Mouse (Mus musculus) heart, postnatal 25 days (tissue): ENCODE measurements around the gene Acot7. TPM values are rescaled to one million over a fixed set of nuclear protein-coding genes. Genes with fewer than 3 reads are reported as not detected.

Experiments used
- DNase-seq: peaks from one replicate; pipeline ENCODE4 v3.0.0; 2022; ENCODE audit warnings: low spot score
- intact Hi-C: fragments of 180-260 bp; cut with DNase I; formaldehyde crosslinking; loops from one replicate; pipeline ENCODE4 v1.15.1; 2025
- total RNA-seq, 2 experiments: library from RNA; stranded (reverse); gene quantifications; 2 replicates each; pipeline ENCODE4 v1.2.3; 2021

Acot7 gene
- total RNA-seq, 2 experiments from 2014 or later = 53.4 to 58.8 TPM

DNA sequence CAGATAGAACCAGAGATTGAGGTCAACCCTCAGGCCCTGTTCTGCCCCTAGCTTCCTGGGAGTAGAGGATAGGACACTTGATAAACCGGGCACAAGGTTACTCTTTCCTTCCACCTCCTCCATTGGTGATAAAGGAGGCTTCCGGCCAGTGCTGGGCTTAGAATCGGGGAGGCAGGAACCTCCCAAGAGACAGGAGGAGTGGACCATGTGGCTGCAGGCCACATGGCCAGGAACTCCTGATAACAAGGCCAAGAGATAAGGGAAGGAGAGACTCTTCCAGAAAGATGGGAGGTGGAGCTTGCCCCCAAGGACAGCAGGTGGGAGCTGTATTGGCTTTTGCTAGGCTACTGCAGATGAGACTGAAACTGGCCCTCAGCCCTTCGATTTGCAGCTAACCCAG is 27.4 kb upstream of the Acot7 start:
- intact Hi-C loops = no loop called here

DNA sequence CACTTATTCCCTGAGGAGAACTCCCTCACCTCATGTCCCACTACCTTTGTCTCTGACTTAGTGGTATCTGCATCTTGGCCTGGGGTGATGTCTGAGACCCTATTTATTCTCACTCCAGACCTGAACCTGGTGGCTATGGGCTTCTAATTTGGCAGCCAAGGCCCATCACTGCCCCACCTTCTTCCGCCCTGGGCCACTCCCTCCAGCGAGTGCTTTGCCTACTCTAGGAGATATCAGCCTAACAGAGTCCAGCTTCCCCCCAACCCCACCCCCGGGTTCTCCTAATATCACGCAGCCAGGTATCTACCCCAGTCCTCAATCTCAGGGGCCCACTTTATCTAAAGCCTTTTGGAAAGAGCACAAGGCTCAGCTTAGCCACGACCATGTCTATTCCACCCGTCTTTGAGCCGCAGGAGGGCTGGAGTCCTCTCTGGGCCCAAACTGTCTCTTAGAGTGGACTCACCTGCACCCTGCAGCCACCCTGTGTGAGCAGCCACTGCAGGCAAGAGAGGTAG is 26.4 kb upstream of the Acot7 start:
- DNase-seq = no peak
- intact Hi-C loops = no loop called here

More for the DNA sequence above, 27.4 kb upstream of the Acot7 start:
- DNase-seq = no peak

DNA sequence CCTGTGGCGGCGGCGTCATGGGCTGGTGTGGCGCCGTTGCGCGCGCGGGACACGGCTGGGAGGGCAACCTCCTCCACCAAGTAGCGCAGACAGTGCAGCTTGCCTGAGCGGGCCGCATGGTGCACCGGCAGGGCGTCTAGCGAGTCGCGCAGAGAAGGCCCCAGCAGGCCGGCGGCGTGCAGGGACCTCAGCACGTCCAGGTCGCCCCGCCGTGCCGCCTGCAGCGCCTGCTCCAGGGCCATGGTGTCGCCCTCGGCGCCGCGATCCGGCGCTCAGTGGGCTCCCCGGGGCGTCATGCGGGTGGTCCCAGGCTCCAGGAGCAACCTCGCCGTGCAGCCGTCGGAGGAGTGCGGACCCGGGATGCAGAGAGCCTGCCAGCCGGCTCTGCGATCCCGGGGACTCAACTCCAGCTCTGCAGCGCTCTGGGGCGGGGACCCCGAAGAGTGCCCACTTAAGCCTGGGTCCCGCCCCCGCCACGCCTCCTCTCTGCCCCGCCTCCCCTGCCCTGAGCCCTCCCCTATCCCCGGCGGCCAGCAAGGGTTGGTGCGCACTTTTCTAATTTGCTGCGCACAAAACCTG is 25.9 kb upstream of the Acot7 start, which contains the start of gene Espn:
TSS of gene Espn (minus strand) at position 406 of the 579 bp plus-strand sequence.
- no peak for DNase-seq
- intact Hi-C loops = no loop called here

- peak; percentile 59 for DNase-seq
- intact Hi-C loops = no loop called here
Measured at GRCm38 (mm10) chr4:152153771-152154177, 24.2 kb upstream of the Acot7 start.

- no peak for DNase-seq
- intact Hi-C loops = loop anchor here (5.0 kb wide), 1 partner anchor 282 kb away; no protein-coding TSS in a partner anchor
Measured at GRCm38 (mm10) chr4:152155019-152155418, 22.9 kb upstream of the Acot7 start.

DNA sequence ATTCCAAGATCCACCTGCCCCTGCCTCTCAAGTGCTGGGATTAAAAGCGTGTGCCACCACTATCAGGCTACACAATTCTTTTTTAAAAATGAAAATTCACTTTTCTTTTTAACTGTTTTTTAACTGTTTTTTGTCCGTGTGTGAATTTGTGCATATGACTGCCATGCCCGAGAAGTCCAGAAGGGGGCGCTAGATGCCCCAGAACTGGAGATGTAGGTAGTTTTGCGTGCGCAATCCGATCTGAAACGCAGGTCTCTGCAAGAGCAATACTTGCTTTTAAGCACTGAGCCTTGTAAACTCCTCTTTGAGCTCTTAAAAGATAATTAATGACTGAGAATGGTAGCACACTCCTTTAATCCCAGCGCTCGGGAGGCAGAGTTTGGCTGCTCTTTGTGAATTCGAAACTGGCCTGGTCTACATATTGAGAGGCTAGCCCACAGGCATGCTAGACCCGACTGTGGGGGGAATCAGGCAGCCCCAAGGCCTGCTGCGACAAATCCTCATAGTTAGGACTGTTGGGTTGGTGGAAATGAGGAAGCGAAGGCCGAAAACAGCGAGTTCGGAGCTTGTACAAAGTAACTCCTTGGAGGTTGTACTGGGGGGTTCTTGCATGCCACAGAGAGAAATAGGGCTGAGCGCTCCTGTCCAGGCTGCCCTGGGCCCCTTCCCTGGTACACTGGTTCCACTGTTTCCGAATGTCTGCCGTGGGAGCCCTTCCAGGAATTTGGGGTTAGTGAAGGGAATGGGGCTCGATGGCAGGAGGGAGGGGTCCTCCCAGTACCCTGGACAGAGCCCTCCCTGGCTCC is 20.0 kb upstream of the Acot7 start:
- DNase-seq = no peak
- intact Hi-C loops = loop anchor here (5.0 kb wide), 1 partner anchor 279 kb away; no protein-coding TSS in a partner anchor

GRCm38 (mm10) chr4:152158585-152159284 is 19.2 kb upstream of the Acot7 start, which contains the start of gene Hes2:
Gene Hes2, plus strand, starts transcription at chr4:152158867.
- no peak for DNase-seq

GRCm38 (mm10) chr4:152159285-152159678 is 18.7 kb upstream of the Acot7 start:
- intact Hi-C loops = loop anchor here (5.0 kb wide), 1 partner anchor 278 kb away; no protein-coding TSS in a partner anchor
- DNase-seq = no peak

More at GRCm38 (mm10) chr4:152158585-152159284, 19.2 kb upstream of the Acot7 start, which contains the start of gene Hes2:
- intact Hi-C loops = loop anchor here (5.0 kb wide), 1 partner anchor 279 kb away; no protein-coding TSS in a partner anchor

DNA sequence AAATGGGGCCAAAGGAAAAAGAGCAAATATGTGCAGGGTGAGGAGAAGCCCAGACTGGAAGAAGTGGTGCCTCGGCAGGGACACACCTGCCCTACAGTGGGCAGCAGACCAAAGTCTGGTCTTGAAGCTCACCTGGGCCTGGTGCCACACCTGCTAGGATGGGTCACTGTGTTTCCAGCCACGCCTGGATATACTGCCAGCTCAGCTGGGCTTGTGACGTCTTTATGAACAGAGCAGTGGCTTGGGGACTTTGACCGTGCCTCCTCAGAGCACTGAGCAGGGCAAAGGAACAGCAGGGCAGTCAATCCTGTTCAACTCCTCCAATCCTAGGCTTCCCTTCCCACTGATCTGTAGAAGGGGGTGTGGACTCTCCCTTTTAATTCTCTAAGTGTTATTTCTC is 17.2 kb upstream of the Acot7 start:
- intact Hi-C loops = no loop called here
- no peak for DNase-seq

GRCm38 (mm10) chr4:152161601-152162000 is 16.3 kb upstream of the Acot7 start:
- DNase-seq = no peak
- intact Hi-C loops = no loop called here

DNA sequence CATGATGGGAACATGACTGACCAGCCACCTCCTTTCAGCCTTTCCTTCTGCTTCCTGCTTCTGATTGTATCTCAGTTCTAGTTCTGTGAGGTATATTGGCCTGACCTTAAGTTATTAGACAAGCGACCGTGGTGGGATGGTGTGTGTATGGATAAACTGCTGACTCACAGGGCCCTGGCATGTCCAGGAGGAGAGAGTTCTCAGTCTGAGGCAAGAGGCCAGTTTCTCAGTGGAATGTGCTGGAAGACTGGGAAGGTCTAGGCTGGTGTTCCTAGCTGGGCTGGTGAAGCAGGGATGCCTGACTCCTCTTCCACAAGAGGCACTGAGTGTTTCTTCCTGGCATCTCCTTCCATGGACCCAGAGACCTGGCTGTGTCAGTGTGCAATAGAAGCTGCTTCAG is 15.2 kb upstream of the Acot7 start:
- intact Hi-C loops = no loop called here
- DNase-seq = no peak

DNA sequence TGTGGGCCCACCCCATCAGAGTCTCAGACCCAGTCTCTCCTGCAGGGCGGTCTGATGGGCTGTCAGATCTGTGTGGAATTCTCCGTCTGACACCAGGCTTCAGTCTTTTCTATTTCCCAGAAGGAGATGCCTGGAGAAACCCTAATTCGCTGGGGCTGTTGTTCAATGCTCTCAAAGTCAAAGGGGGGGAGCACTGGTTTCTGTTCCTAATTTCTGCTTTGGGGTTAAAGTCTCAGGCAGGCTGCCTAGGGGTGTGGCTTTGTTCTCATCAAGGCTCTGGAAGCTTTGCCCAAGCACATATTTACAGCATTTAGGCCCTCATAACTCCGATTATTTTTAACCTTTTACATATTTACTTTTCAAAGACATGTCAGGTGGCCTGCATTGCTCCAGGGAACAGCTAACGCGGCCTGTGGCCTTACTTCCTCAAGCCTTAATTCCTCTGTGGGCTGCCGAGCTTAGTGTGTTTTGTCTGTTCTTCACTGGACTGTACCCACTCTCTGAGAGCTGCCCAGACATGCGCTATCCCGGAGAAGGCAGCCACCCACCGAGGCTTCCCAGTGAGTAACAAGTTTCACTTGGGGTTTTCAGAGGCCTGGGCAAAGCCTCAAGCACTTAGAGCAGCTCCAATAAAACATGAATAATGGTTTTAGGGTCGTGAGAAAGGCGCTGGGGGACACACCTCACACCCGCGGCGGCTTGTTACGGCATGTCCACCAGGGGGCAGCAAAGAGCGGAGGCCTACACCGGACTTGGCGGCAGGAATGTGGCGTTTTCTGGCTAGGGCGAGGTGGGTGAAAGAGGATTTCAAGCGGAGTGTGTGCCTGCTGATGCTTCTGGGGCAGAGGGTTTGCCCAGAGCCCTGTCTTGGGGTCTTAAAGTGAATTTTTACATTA is 12.7 kb upstream of the Acot7 start:
- intact Hi-C loops = no loop called here
- DNase-seq = no peak

DNA sequence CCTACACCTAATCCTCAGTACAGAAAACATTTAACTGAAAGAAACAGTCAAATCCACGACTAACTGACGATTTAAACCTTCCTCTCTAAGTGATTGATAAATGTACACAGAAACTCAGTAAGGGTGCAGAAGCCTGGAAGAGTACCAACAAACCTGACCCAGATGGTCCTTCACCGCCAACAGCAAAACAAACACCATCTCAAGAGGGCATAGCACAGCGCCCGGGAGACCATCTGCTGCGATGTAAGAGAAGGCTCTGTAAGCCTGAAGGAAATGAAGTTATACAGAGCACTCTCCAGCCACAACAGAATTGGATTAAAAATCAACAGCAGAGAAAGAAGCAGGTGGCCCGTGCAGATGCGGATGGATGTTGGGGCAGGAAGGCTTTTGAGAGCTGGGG is 9.9 kb upstream of the Acot7 start:
- intact Hi-C loops = no loop called here

GRCm38 (mm10) chr4:152169103-152169502 is 8.8 kb upstream of the Acot7 start:
- intact Hi-C loops = no loop called here
- no peak for DNase-seq

More for the DNA sequence above, 9.9 kb upstream of the Acot7 start:
- DNase-seq = no peak

- no peak for DNase-seq
- intact Hi-C loops = loop anchor here (5.0 kb wide), 1 partner anchor 322 kb away; no protein-coding TSS in a partner anchor
Measured at GRCm38 (mm10) chr4:152170286-152170685, 7.6 kb upstream of the Acot7 start.

DNA sequence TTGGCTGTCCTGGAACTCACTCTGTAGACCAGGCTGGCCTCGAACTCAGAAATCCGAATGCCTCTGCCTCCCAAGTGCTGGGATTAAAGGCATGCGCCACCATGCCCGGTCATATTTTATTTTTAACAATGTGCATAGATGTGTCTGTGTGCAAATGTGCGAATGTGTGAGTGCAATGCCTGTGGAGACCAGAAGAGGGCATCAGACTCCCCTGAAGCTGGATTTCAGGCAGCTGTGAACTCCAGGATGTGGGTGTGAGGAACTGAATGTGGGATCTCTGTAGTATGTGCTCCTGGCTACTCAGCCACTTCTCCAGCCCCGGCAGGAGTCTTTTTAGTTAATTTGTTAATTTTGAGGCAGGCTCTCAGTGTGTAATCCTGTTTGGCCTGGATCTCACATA is 6.4 kb upstream of the Acot7 start:
- DNase-seq = no peak
- intact Hi-C loops = loop anchor here (5.0 kb wide), 1 partner anchor 321 kb away; no protein-coding TSS in a partner anchor

DNA sequence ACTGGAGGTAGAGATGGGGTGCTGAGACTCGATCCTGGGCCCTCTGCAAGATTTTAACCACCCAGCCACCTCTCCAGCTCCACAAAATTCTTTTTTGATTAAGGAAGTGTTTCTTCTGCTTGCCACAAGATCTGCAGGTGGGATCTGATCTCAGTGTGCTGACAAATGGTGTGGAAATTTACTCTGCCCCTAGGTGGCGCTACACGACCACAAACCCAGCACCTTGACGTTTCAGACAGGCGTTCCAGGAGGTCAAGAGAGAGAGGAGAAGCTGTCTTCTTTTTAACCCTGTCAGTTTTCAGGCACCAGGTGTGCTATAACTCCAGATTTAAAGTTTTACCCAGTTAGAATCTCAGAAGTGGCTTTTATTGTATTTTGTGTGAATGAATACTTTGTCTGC is 4.9 kb upstream of the Acot7 start:
- DNase-seq = no peak
- intact Hi-C loops = loop anchor here (1.0 to 5.0 kb wide), 4 partner anchors 39 to 319 kb away; no protein-coding TSS in a partner anchor

DNA sequence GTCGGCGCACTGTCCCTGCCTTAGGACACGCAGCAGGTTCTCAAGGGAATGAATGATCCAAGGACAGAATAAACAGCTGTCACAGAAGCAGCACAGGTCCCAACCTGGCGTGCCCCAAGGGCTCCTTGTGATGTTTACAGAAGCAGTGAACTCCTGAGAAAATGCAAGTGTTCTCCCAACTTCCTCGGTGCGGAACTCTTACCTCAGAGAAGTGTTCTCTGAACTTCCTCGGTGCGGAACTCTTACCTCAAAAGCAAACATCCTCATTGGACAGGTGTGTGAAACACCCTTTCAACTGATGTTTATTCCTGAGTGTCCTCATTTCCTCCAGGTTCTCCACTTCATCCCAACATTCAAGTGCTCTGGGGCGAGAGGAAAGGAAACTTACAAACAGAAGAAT is 4.0 kb upstream of the Acot7 start:
- intact Hi-C loops = loop anchor here (1.0 to 5.0 kb wide), 4 partner anchors 38 to 318 kb away; no protein-coding TSS in a partner anchor

GRCm38 (mm10) chr4:152176638-152177037 is 1.3 kb upstream of the Acot7 start:
- intact Hi-C loops = no loop called here
- no peak for DNase-seq

More for the DNA sequence above, 4.0 kb upstream of the Acot7 start:
- no peak for DNase-seq
